Mouse (Mus musculus) gastrocnemius, postnatal 4 days (tissue): ENCODE results near the gene Aplf. TPM values are rescaled to one million over a fixed set of nuclear protein-coding genes. Genes with fewer than 3 reads are reported as not detected.

Experiments used
- total RNA-seq, 2 experiments: library from RNA; stranded (reverse); gene quantifications; 2 replicates each; pipeline ENCODE4 v1.2.3; 2021

The Aplf gene
- total RNA-seq, 2 experiments from 2014 or later = 5.2 to 6.0 TPM

Other genes starting within 250 kb of the Aplf start
- gene Bmp10, start 243.2 kb downstream of the Aplf start, total RNA-seq = not detected
- gene Arhgap25, start 138.9 kb downstream of the Aplf start, total RNA-seq = 1 to 10 TPM; 4.4 to 4.6 TPM
- gene Prokr1, start 81.5 kb downstream of the Aplf start, total RNA-seq = 1 to 10 TPM; 7.9 to 9.3 TPM
- gene Efcc1, start 58.7 kb upstream of the Aplf start, total RNA-seq = 1 to 10 TPM; 2.7 to 3.4 TPM
- gene Gp9, start 105.9 kb upstream of the Aplf start, total RNA-seq = under 1 TPM in 1 of 2 experiments, not detected in 1; 0.32 TPM
- 10 to 100 TPM; 21.4 to 25.1 TPM for gene Rab43, start 140.0 kb upstream of the Aplf start, total RNA-seq
- 1 to 10 TPM; 4.1 to 4.2 TPM for gene Gm45140, start 163.6 kb upstream of the Aplf start, total RNA-seq
- 10 to 100 TPM; 25.1 to 28.0 TPM for gene Isy1, start 166.6 kb upstream of the Aplf start, total RNA-seq
- 100 to 1,000 TPM; 469 to 478 TPM for gene Cnbp, start 178.9 kb upstream of the Aplf start, total RNA-seq
- gene Copg1, start 215.6 kb upstream of the Aplf start, total RNA-seq = 10 to 100 TPM; 93.9 to 95.2 TPM
- gene Hmces, start 241.7 kb upstream of the Aplf start, total RNA-seq = 10 to 100 TPM; 18.3 to 18.6 TPM